8 mouse cellular contexts compared by ENCODE assay signal in the genomic region with DNA sequence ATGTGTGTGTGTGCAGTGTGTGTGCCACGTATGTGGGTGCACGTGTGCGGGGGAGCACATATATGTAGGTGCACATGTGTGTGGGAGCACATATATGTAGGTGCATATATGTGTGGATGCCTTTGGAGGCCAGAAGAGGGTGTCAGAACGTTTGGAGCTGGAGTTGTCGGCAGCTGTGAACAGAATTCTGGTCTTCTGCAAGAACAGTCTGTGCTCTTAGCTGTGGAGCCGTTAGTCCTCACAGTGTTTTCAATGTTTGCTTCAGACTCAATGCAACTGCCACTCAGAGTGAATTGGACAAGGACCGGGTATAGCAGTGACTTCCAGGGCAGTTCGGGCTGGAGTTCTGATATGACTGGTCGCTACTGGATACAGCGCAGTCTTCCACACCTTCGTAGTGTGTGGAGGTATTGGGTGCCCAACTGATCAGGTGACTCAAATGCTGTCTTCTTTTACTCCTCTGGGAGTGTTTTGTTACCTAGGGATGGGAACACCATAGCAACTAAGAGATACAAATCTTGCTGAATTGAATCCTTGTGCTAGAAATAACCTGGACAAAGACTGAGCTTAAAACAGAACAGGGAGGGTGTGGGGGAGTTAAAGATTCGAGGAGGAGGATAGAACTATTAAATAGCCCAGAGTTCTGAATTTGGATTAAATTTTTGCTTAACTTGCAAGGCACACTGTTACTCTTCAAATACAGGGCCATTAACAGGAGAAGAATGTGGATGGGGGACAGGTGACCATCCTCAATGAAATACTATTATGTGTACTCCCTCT. TPM values are rescaled to one million over a fixed set of nuclear protein-coding genes. Genes with fewer than 3 reads are reported as not detected.
A peak's percentile ranks its signal among the peaks of the same experiment; 100 is the strongest.
DNase-seq lines count a peak whose midpoint lies in the region; ATAC-seq and TF ChIP-seq lines count a peak whose summit lies in the region.

No protein-coding gene starts in this region.

- no peak for TF ChIP-seq CTCF in ES-Bruce4 (IDR thresholded peaks at IDR 0.05; ENCODE audit: low read depth, low read length)

- intact Hi-C loops in heart, postnatal 10 days (cut with DNase I): no loop called here

- H3K27ac ChIP-seq in heart, embryonic 10.5 days: peak overlapping the region; percentile 97
- no peak overlapping the region for H3K27ac ChIP-seq in ES-Bruce4 (ENCODE audit: insufficient read depth, low read length)
- H3K27ac ChIP-seq in forebrain, embryonic 15.5 days (replicated peaks): peak overlapping the region; percentile 89; the same call in 1 of the 2 replicates
- H3K27ac ChIP-seq in liver, embryonic 16.5 days (ENCODE audit: low read length): peak overlapping the region; percentile 89

- peaks cover 21% of the 10 kb centered on the region; the same call in 1 of the 2 replicates for H3K4me1 ChIP-seq in heart, embryonic 10.5 days
- H3K4me1 ChIP-seq in ES-Bruce4 (ENCODE audit: control insufficient read depth, insufficient read depth, low read length): no peaks in the 10 kb centered on the region
- peaks cover 12% of the 10 kb centered on the region for H3K4me1 ChIP-seq in forebrain, embryonic 15.5 days
- H3K4me1 ChIP-seq in liver, embryonic 16.5 days (ENCODE audit: control insufficient read depth, low read depth, low read length): peaks cover 47% of the 10 kb centered on the region

- H3K9me3 ChIP-seq in heart, embryonic 10.5 days: no peaks in the 10 kb centered on the region
- H3K9me3 ChIP-seq in ES-Bruce4 (replicated peaks; ENCODE audit: control insufficient read depth, insufficient read depth, low read length, poor library complexity, severe bottlenecking): peaks cover 8% of the 10 kb centered on the region; the same call in 1 of the 2 replicates
- H3K9me3 ChIP-seq in forebrain, embryonic 15.5 days: 0 out of 2 replicates have a peak, but pooled peaks cover 7% of the 10 kb centered on the region
- no peaks in the 10 kb centered on the region for H3K9me3 ChIP-seq in liver, embryonic 16.5 days (replicated peaks; ENCODE audit: control insufficient read depth, low read length)

- peak overlapping the region; percentile 96 for H3K4me3 ChIP-seq in heart, embryonic 10.5 days
- no peak overlapping the region for H3K4me3 ChIP-seq in ES-Bruce4 (ENCODE audit: low read depth, low read length)
- H3K4me3 ChIP-seq in forebrain, embryonic 15.5 days: peak overlapping the region; percentile 98
- H3K4me3 ChIP-seq in liver, embryonic 16.5 days (ENCODE audit: low read depth, low read length): peak overlapping the region; percentile 84

- peak overlapping the region; percentile 80 for H3K4me2 ChIP-seq in forebrain, embryonic 15.5 days (replicated peaks)
- H3K4me2 ChIP-seq in liver, embryonic 16.5 days (ENCODE audit: low read depth, low read length): peak overlapping the region; percentile 97

- no peaks in the 10 kb centered on the region for H3K36me3 ChIP-seq in heart, embryonic 10.5 days
- no peaks in the 10 kb centered on the region for H3K36me3 ChIP-seq in ES-Bruce4 (ENCODE audit: control insufficient read depth, insufficient read depth, low read length, poor library complexity, severe bottlenecking)
- 0 out of 2 replicates have a peak, but pooled peaks cover 3% of the 10 kb centered on the region for H3K36me3 ChIP-seq in forebrain, embryonic 15.5 days
- no peaks in the 10 kb centered on the region for H3K36me3 ChIP-seq in liver, embryonic 16.5 days (ENCODE audit: control insufficient read depth, insufficient read depth)

- WGBS in heart, embryonic 10.5 days: 73% methylated on average over 12 of the region's 12 CpGs
- 77% methylated on average over 12 of the region's 12 CpGs for whole genome bisulfite sequencing in forebrain, embryonic 15.5 days
- WGBS in liver, embryonic 16.5 days (ENCODE audit: insufficient replicate concordance): 75% methylated on average over 12 of the region's 12 CpGs

- TF ChIP-seq POLR2A in ES-Bruce4 (IDR thresholded peaks at IDR 0.05; ENCODE audit: insufficient read depth, low read length): no peak

- peak overlapping the region; percentile 84 for H3K9ac ChIP-seq in ES-Bruce4 (ENCODE audit: low read depth, poor library complexity, severe bottlenecking)
- H3K9ac ChIP-seq in forebrain, embryonic 15.5 days (replicated peaks): peak overlapping the region; percentile 99
- peak overlapping the region; percentile 92 for H3K9ac ChIP-seq in liver, embryonic 16.5 days (ENCODE audit: low read depth, low read length)

- no peaks in the 10 kb centered on the region for H3K27me3 ChIP-seq in heart, embryonic 10.5 days (ENCODE audit: insufficient read depth, poor library complexity, severe bottlenecking)
- H3K27me3 ChIP-seq in ES-Bruce4 (ENCODE audit: control insufficient read depth, insufficient read depth, low read length, poor library complexity, severe bottlenecking): no peaks in the 10 kb centered on the region
- no peaks in the 10 kb centered on the region for H3K27me3 ChIP-seq in forebrain, embryonic 15.5 days
- H3K27me3 ChIP-seq in liver, embryonic 16.5 days (ENCODE audit: control insufficient read depth, insufficient read depth, low read depth, low read length): no peaks in the 10 kb centered on the region

- TF ChIP-seq EP300 in ES-Bruce4 (IDR thresholded peaks at IDR 0.05; ENCODE audit: insufficient read depth, low read depth, low read length): no peak

- no peak for DNase-seq in heart, embryonic 10.5 days (ENCODE audit: low spot score)
- DNase-seq in heart, postnatal 10 days: no peak
- DNase-seq in thymus, postnatal 14 days: no peak
- DNase-seq in urinary bladder, postnatal 36 days (ENCODE audit: low spot score in 2 of 2): no peak
- DNase-seq in gastrocnemius, postnatal 25 days: no peak

- ATAC-seq in forebrain, embryonic 15.5 days (replicated peaks): peak; percentile 9; the same call in 1 of the 2 replicates
- no peak for ATAC-seq in liver, embryonic 16.5 days (ENCODE audit: low read depth)

RNA-seq across cellular contexts. Expression of gene Lrrc8b, which starts 1.0 kb away (rescaled TPM):
- polyA plus RNA-seq in heart, embryonic 10.5 days (2016; fragmentation: Nextera tagmentation; extraction: Ambion mirVana): 5.5 and 6.0 TPM in 2 replicates
- 10 to 100 TPM; 15.8 to 19.8 TPM for total RNA-seq in heart, postnatal 10 days (2021)
- 13.0 and 14.0 TPM in 2 replicates for polyA plus RNA-seq in ES-Bruce4 (2011; ENCODE audit: insufficient read depth, insufficient read length, low read depth, missing spikeins)
- 15.5 and 16.0 TPM in 2 replicates for polyA plus RNA-seq in forebrain, embryonic 15.5 days (2015; fragmentation: Nextera tagmentation; extraction: Ambion mirVana)
- polyA plus RNA-seq in liver, embryonic 16.5 days (2015; fragmentation: Nextera tagmentation; extraction: Ambion mirVana): 1.8 TPM in 2 replicates
- 1 to 10 TPM; 1.5 to 2.6 TPM for total RNA-seq in gastrocnemius, postnatal 25 days (2021)
